Mouse (Mus musculus) embryonic facial prominence, embryonic 12.5 days (tissue): ENCODE results near the gene Iqcn. TPM values are rescaled to one million over a fixed set of nuclear protein-coding genes. Genes with fewer than 3 reads are reported as not detected.

Source experiments
- ATAC-seq: fragments of 200-750 bp; cut with Nextera tagmentation; 2 replicates; pipeline ENCODE4 v1.8.0; 2017; ENCODE audit not compliant: insufficient number of reproducible peaks, insufficient read depth, low FRiP score, low TSS enrichment
- H3K27ac ChIP-seq: fragments of 300-500 bp; sonication (generic); 2 replicates; pipeline ENCODE4 v1.5.1; 2016; ENCODE audit warnings: mild to moderate bottlenecking
- H3K27me3 ChIP-seq: fragments of 300-500 bp; sonication (generic); 2 replicates; pipeline ENCODE4 v1.6.1; 2016; ENCODE audit warnings: mild to moderate bottlenecking, moderate library complexity
- H3K36me3 ChIP-seq: fragments of 300-500 bp; sonication (generic); 2 replicates; pipeline ENCODE4 v1.6.1; 2016; ENCODE audit warnings: mild to moderate bottlenecking
- H3K4me1 ChIP-seq: fragments of 300-500 bp; sonication (generic); 2 replicates; pipeline ENCODE4 v1.6.1; 2016
- H3K4me2 ChIP-seq: fragments of 300-500 bp; sonication (generic); replicated peaks from 2 replicates; pipeline ENCODE4 v1.6.1; 2016; ENCODE audit warnings: mild to moderate bottlenecking, moderate library complexity
- H3K4me3 ChIP-seq: fragments of 300-500 bp; sonication (generic); 2 replicates; pipeline ENCODE4 v1.5.1; 2016; ENCODE audit warnings: mild to moderate bottlenecking
- H3K9ac ChIP-seq: fragments of 300-500 bp; sonication (generic); 2 replicates; pipeline ENCODE4 v1.6.1; 2016; ENCODE audit warnings: mild to moderate bottlenecking, moderate library complexity
- H3K9me3 ChIP-seq: fragments of 300-500 bp; sonication (generic); 2 replicates; pipeline ENCODE4 v1.6.1; 2016; ENCODE audit warnings: mild to moderate bottlenecking, moderate library complexity
- WGBS: fragments of 180-500 bp; shearing (Covaris S2); methylation state at CpG from one replicate; pipeline ENCODE4 v1.1.7; 2016; 5-methylcytosine and 5-hydroxymethylcytosine counted together
- polyA plus RNA-seq: library from polyadenylated mRNA; unstranded; fragments of >200 nt; fragmentation: Nextera tagmentation; extraction: Ambion mirVana; gene quantifications from 2 replicates; pipeline ENCODE4 v1.2.1, GENCODE M21; 2016

Iqcn gene
- polyA plus RNA-seq, 1 experiment from 2014 or later = not detected

GRCm38 (mm10) chr8:70665599-70665998 lies 37.7 kb upstream of the Iqcn start:
- no peak overlapping the region for H3K4me2 ChIP-seq
- H3K27ac ChIP-seq = no peak overlapping the region
- H3K4me1 ChIP-seq = peaks cover under 1% of the 10 kb centered on the region; the same call in 1 of the 2 replicates
- no peaks in the 10 kb centered on the region for H3K36me3 ChIP-seq
- no peaks in the 10 kb centered on the region for H3K27me3 ChIP-seq
- no peaks in the 10 kb centered on the region for H3K9me3 ChIP-seq
- no peak overlapping the region for H3K9ac ChIP-seq
- 46% methylated on average over 2 of the region's 2 CpGs for WGBS
- no peak overlapping the region for H3K4me3 ChIP-seq
- ATAC-seq = no peak

GRCm38 (mm10) chr8:70667071-70667470 lies 36.2 kb upstream of the Iqcn start:
- Histone ChIP-seq H3K9ac (no peak overlapping the region), H3K9me3 (no peaks in the 10 kb centered on the region), H3K4me3 (no peak overlapping the region), H3K27me3 (no peaks in the 10 kb centered on the region), H3K4me2 (no peak overlapping the region), H3K4me1 (no peaks in the 10 kb centered on the region), H3K36me3 (no peaks in the 10 kb centered on the region), H3K27ac (no peak overlapping the region)
- 74% methylated on average over 5 of the region's 5 CpGs for WGBS
- no peak for ATAC-seq

- 63% methylated on average over 10 of the region's 10 CpGs for WGBS
- Histone ChIP-seq H3K4me1 (peaks cover 13% of the 10 kb centered on the region), H3K27ac (no peak overlapping the region), H3K4me2 (no peak overlapping the region), H3K27me3 (no peaks in the 10 kb centered on the region), H3K9ac (no peak overlapping the region), H3K9me3 (no peaks in the 10 kb centered on the region), H3K4me3 (no peak overlapping the region), H3K36me3 (no peaks in the 10 kb centered on the region; the same call in 1 of the 2 replicates)
- ATAC-seq = no peak
Observed at GRCm38 (mm10) chr8:70671615-70672324, 31.5 kb upstream of the Iqcn start.

GRCm38 (mm10) chr8:70672325-70673078 lies 30.8 kb upstream of the Iqcn start:
- Histone ChIP-seq H3K4me2 (peak overlapping the region; percentile 41), H3K27me3 (no peaks in the 10 kb centered on the region), H3K4me1 (peaks cover 13% of the 10 kb centered on the region), H3K36me3 (peaks cover 4% of the 10 kb centered on the region; the same call in 1 of the 2 replicates), H3K27ac (peak overlapping the region; percentile 68), H3K4me3 (peak overlapping the region; percentile 62), H3K9me3 (no peaks in the 10 kb centered on the region), H3K9ac (peak overlapping the region; percentile 25; the same call in 1 of the 2 replicates)
- ATAC-seq = no peak; the same call in 1 of the 2 replicates
- 43% methylated on average over 19 of the region's 19 CpGs for WGBS

GRCm38 (mm10) chr8:70673079-70673856 lies 30.0 kb upstream of the Iqcn start, which contains the start of gene Lsm4:
Gene Lsm4, plus strand, starts transcription at chr8:70673248.
- H3K4me3 ChIP-seq = peak within 1 kb of the TSS; percentile 62
- peaks cover 12% of the 10 kb centered on the region for H3K36me3 ChIP-seq
- H3K9ac ChIP-seq = peak within 1 kb of the TSS; percentile 70
- peak within 1 kb of the TSS; percentile 92 for H3K27ac ChIP-seq
- no peaks in the 10 kb centered on the region for H3K27me3 ChIP-seq
- no peaks in the 10 kb centered on the region for H3K9me3 ChIP-seq
- WGBS = under 1% methylated on average over 60 of the region's 60 CpGs
- ATAC-seq = peak; percentile 92
- peak within 1 kb of the TSS; percentile 57 for H3K4me2 ChIP-seq
- peaks cover 13% of the 10 kb centered on the region for H3K4me1 ChIP-seq

- ATAC-seq = 0 out of 2 replicates have a peak, but pooled peaks have one; percentile 16
- H3K36me3 ChIP-seq = peaks cover 20% of the 10 kb centered on the region
- H3K27me3 ChIP-seq = no peaks in the 10 kb centered on the region
- peak overlapping the region; percentile 70 for H3K9ac ChIP-seq
- no peaks in the 10 kb centered on the region for H3K9me3 ChIP-seq
- H3K4me3 ChIP-seq = peak overlapping the region; percentile 62
- H3K4me1 ChIP-seq = peaks cover 13% of the 10 kb centered on the region
- H3K27ac ChIP-seq = peak overlapping the region; percentile 92
- 88% methylated on average over 3 of the region's 3 CpGs for WGBS
- peak overlapping the region; percentile 57 for H3K4me2 ChIP-seq
Observed at GRCm38 (mm10) chr8:70674109-70674508, 29.1 kb upstream of the Iqcn start.

GRCm38 (mm10) chr8:70674716-70675115 lies 28.5 kb upstream of the Iqcn start:
- peak overlapping the region; percentile 92 for H3K27ac ChIP-seq
- H3K27me3 ChIP-seq = no peaks in the 10 kb centered on the region
- H3K9ac ChIP-seq = no peak overlapping the region
- no peak for ATAC-seq
- H3K4me3 ChIP-seq = peak overlapping the region; percentile 62; the same call in 1 of the 2 replicates
- 54% methylated on average over 4 of the region's 4 CpGs for WGBS
- H3K4me2 ChIP-seq = peak overlapping the region; percentile 57; the same call in 1 of the 2 replicates
- peaks cover 26% of the 10 kb centered on the region for H3K36me3 ChIP-seq
- peaks cover 13% of the 10 kb centered on the region for H3K4me1 ChIP-seq
- H3K9me3 ChIP-seq = no peaks in the 10 kb centered on the region

- no peak overlapping the region for H3K27ac ChIP-seq
- ATAC-seq = no peak
- no peaks in the 10 kb centered on the region for H3K9me3 ChIP-seq
- H3K27me3 ChIP-seq = no peaks in the 10 kb centered on the region
- WGBS = 88% methylated on average over 1 of the region's 1 CpGs
- no peak overlapping the region for H3K4me2 ChIP-seq
- peaks cover 32% of the 10 kb centered on the region for H3K36me3 ChIP-seq
- H3K4me1 ChIP-seq = peaks cover 13% of the 10 kb centered on the region
- H3K9ac ChIP-seq = no peak overlapping the region
- no peak overlapping the region for H3K4me3 ChIP-seq
Observed at GRCm38 (mm10) chr8:70675336-70675735, 27.9 kb upstream of the Iqcn start.

- Histone ChIP-seq H3K9me3 (no peaks in the 10 kb centered on the region), H3K4me3 (no peak overlapping the region), H3K27me3 (no peaks in the 10 kb centered on the region), H3K9ac (no peak overlapping the region), H3K36me3 (peaks cover 34% of the 10 kb centered on the region), H3K4me1 (peaks cover 20% of the 10 kb centered on the region), H3K4me2 (no peak overlapping the region), H3K27ac (no peak overlapping the region)
- ATAC-seq = no peak
- 95% methylated on average over 15 of the region's 15 CpGs for WGBS
Observed at GRCm38 (mm10) chr8:70677451-70678080, 25.7 kb upstream of the Iqcn start.

GRCm38 (mm10) chr8:70678679-70679078 lies 24.6 kb upstream of the Iqcn start:
- no peaks in the 10 kb centered on the region for H3K27me3 ChIP-seq
- ATAC-seq = no peak
- H3K9me3 ChIP-seq = no peaks in the 10 kb centered on the region
- peaks cover 22% of the 10 kb centered on the region for H3K4me1 ChIP-seq
- no peak overlapping the region for H3K9ac ChIP-seq
- H3K4me2 ChIP-seq = no peak overlapping the region
- no peak overlapping the region for H3K4me3 ChIP-seq
- H3K36me3 ChIP-seq = peaks cover 34% of the 10 kb centered on the region
- no peak overlapping the region for H3K27ac ChIP-seq

- H3K4me1 ChIP-seq = peaks cover 16% of the 10 kb centered on the region
- H3K4me2 ChIP-seq = no peak overlapping the region
- no peak overlapping the region for H3K4me3 ChIP-seq
- 88% methylated on average over 4 of the region's 4 CpGs for WGBS
- ATAC-seq = no peak
- H3K9me3 ChIP-seq = no peaks in the 10 kb centered on the region
- H3K36me3 ChIP-seq = peaks cover 34% of the 10 kb centered on the region
- no peak overlapping the region for H3K9ac ChIP-seq
- no peak overlapping the region for H3K27ac ChIP-seq
- H3K27me3 ChIP-seq = no peaks in the 10 kb centered on the region
Observed at GRCm38 (mm10) chr8:70679404-70679803, 23.9 kb upstream of the Iqcn start.
